Mouse (Mus musculus) large intestine, adult 2 months (tissue): ENCODE measurements around the gene 2210407C18Rik. TPM values are rescaled to one million over a fixed set of nuclear protein-coding genes. Genes with fewer than 3 reads are reported as not detected.

Experiments
- DNase-seq: peaks from one replicate; pipeline ENCODE4 v3.0.0-alpha.2; 2012; ENCODE audit warnings: low read depth, low spot score
- WGBS: fragments of 180-500 bp; shearing (Covaris S2); methylation state at CpG from one replicate; pipeline ENCODE4 v1.1.7; 2018; 5-methylcytosine and 5-hydroxymethylcytosine counted together
- polyA plus RNA-seq: library from polyadenylated mRNA; depleted of rRNA; stranded (reverse); fragments of >200 nt; gene quantifications from 2 replicates; pipeline ENCODE4 v1.2.3, GENCODE M21; 2012; rRNA removed

Gene 2210407C18Rik
- polyA plus RNA-seq, 1 experiment = 166 TPM

- no peak for DNase-seq
- WGBS = 64% methylated on average over 6 of the region's 6 CpGs
These were observed 12.9 kb downstream of the 2210407C18Rik start for GRCm38 (mm10) chr11:58602800-58603560.

GRCm38 (mm10) chr11:58602062-58602461 lies 13.8 kb downstream of the 2210407C18Rik start:
- no peak for DNase-seq

GRCm38 (mm10) chr11:58597837-58598236 lies 18.0 kb downstream of the 2210407C18Rik start:
- 88% methylated on average over 13 of the region's 13 CpGs for WGBS
- DNase-seq = no peak

GRCm38 (mm10) chr11:58594814-58595213 lies 21.1 kb downstream of the 2210407C18Rik start, which contains the start of gene Olfr324:
Gene Olfr324, plus strand, starts transcription at chr11:58595114.
- WGBS = 79% methylated on average over 6 of the region's 6 CpGs

GRCm38 (mm10) chr11:58588620-58589250 lies 27.1 kb downstream of the 2210407C18Rik start:
- 72% methylated on average over 3 of the region's 3 CpGs for WGBS
- DNase-seq = no peak

More at GRCm38 (mm10) chr11:58594814-58595213, 21.1 kb downstream of the 2210407C18Rik start, which contains the start of gene Olfr324:
- no peak for DNase-seq

GRCm38 (mm10) chr11:58587898-58588348 lies 28.0 kb downstream of the 2210407C18Rik start:
- WGBS = 67% methylated on average over 7 of the region's 7 CpGs
- DNase-seq = no peak

- DNase-seq = no peak
- 69% methylated on average over 8 of the region's 8 CpGs for WGBS
These were observed 37.2 kb downstream of the 2210407C18Rik start for GRCm38 (mm10) chr11:58578636-58579035.

GRCm38 (mm10) chr11:58577430-58577829 lies 38.4 kb downstream of the 2210407C18Rik start, which contains the start of gene Olfr325:
Gene Olfr325, plus strand, starts transcription at chr11:58577730.
- WGBS = 66% methylated on average over 1 of the region's 1 CpGs
- no peak for DNase-seq

- WGBS = 56% methylated on average over 5 of the region's 5 CpGs
- no peak for DNase-seq
These were observed 45.5 kb downstream of the 2210407C18Rik start, which contains the start of gene Olfr224 for GRCm38 (mm10) chr11:58570405-58570804. Gene Olfr224, minus strand, starts transcription at chr11:58570553.

Other genes starting within 250 kb of the 2210407C18Rik start
- 6,429 and 6,795 TPM in 2 replicates for gene Lypd8, start 237.0 kb downstream of the 2210407C18Rik start, polyA plus RNA-seq
- gene 1810065E05Rik, start 195.0 kb downstream of the 2210407C18Rik start, polyA plus RNA-seq = 19.1 and 114 TPM in 2 replicates
- gene Gm12253, start 183.5 kb downstream of the 2210407C18Rik start, polyA plus RNA-seq = not detected in 2 replicates
- gene Lypd9, start 163.2 kb downstream of the 2210407C18Rik start, polyA plus RNA-seq = not detected in 2 replicates
- not detected in 2 replicates for gene Olfr30, start 153.8 kb downstream of the 2210407C18Rik start, polyA plus RNA-seq
- not detected in 2 replicates for gene Olfr332, start 123.5 kb downstream of the 2210407C18Rik start, polyA plus RNA-seq
- not detected in 2 replicates for gene Olfr331, start 113.5 kb downstream of the 2210407C18Rik start, polyA plus RNA-seq
- not detected in 2 replicates for gene Olfr330, start 81.2 kb downstream of the 2210407C18Rik start, polyA plus RNA-seq
- gene Olfr329-ps, start 69.7 kb downstream of the 2210407C18Rik start, polyA plus RNA-seq = not detected in 2 replicates
- not detected in 2 replicates for gene Olfr328, start 60.4 kb downstream of the 2210407C18Rik start, polyA plus RNA-seq
- gene Olfr224, start 45.5 kb downstream of the 2210407C18Rik start, polyA plus RNA-seq = not detected in 2 replicates
- not detected in 2 replicates for gene Olfr325, start 38.3 kb downstream of the 2210407C18Rik start, polyA plus RNA-seq
- not detected in 2 replicates for gene Olfr324, start 21.0 kb downstream of the 2210407C18Rik start, polyA plus RNA-seq
- gene Olfr323, start 14.4 kb upstream of the 2210407C18Rik start, polyA plus RNA-seq = 0.43 TPM in 1 of 2 replicates, not detected in the other
- gene Trim58, start 24.4 kb upstream of the 2210407C18Rik start, polyA plus RNA-seq = 0.09 and 0.10 TPM in 2 replicates
- not detected in 2 replicates for gene Olfr322, start 42.7 kb upstream of the 2210407C18Rik start, polyA plus RNA-seq
- gene Olfr320, start 65.0 kb upstream of the 2210407C18Rik start, polyA plus RNA-seq = not detected in 2 replicates
- gene Olfr319, start 83.1 kb upstream of the 2210407C18Rik start, polyA plus RNA-seq = not detected in 2 replicates
- gene Olfr318, start 107.9 kb upstream of the 2210407C18Rik start, polyA plus RNA-seq = not detected in 2 replicates
- gene Olfr317, start 123.1 kb upstream of the 2210407C18Rik start, polyA plus RNA-seq = not detected in 2 replicates
- not detected in 2 replicates for gene Olfr316, start 136.7 kb upstream of the 2210407C18Rik start, polyA plus RNA-seq
- not detected in 2 replicates for gene Olfr315, start 157.1 kb upstream of the 2210407C18Rik start, polyA plus RNA-seq
- gene Olfr314, start 166.9 kb upstream of the 2210407C18Rik start, polyA plus RNA-seq = not detected in 2 replicates
- gene Fam183b, start 185.9 kb upstream of the 2210407C18Rik start, polyA plus RNA-seq = 1.3 and 3.1 TPM in 2 replicates
- gene Olfr313, start 198.9 kb upstream of the 2210407C18Rik start, polyA plus RNA-seq = not detected in 2 replicates
- gene Olfr312, start 213.2 kb upstream of the 2210407C18Rik start, polyA plus RNA-seq = not detected in 2 replicates
- gene Olfr311, start 223.2 kb upstream of the 2210407C18Rik start, polyA plus RNA-seq = not detected in 2 replicates
- 2.1 and 2.8 TPM in 2 replicates for gene Gm12258, start 231.1 kb upstream of the 2210407C18Rik start, polyA plus RNA-seq